Mouse (Mus musculus): ENCODE data around the gene Sfrp4.

DNA sequence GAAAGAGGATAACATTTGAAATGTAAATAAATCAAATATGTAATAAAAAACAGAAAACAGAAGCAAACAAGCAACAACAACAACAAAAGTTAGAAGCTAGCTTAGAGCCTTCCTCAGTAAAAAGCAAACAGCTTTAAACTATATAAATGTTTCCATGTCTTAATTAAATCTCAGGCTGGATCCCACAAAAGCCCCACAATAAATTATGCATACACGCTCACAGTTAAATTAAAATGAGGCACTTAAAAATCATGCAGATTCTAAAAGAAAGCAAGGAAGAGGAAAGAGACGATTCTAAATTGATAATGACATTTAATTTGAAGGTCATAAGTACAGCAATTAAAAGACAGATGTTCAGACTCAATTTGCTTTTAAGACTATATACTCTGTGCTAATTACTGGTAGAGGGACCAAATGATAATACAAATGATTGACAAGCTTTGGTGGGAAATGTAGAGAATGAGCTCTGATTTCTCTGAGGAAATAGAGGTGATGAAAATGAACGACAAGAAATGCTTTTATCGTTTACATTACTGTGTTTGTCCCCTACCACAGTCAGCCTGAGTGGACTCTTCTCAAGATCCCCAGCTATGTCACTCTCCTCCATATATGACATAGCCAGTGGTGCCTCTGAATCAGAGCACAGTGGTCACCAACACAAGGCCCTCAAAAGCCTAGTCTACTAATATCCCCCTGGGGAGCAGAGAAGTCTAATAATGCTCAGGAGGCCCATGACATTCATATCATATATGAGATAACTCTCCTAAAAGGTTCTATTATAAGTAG lies 45.6 kb downstream of the Sfrp4 start:
- no peak for TF ChIP-seq CTCF (IDR thresholded peaks at IDR 0.05)
- no peak for TF ChIP-seq EP300 (IDR thresholded peaks at IDR 0.05)
